Mouse (Mus musculus) midbrain, postnatal 0 days (tissue): ENCODE results near the gene Ssr1. TPM values are rescaled to one million over a fixed set of nuclear protein-coding genes. Genes with fewer than 3 reads are reported as not detected.

Experiments
- ATAC-seq: fragments of 200-750 bp; cut with Nextera tagmentation; 2 replicates; pipeline ENCODE4 v1.8.0; 2017; ENCODE audit warnings: moderate number of reproducible peaks, mild to moderate bottlenecking, moderate TSS enrichment, moderate library complexity; ENCODE audit not compliant: low FRiP score
- DNase-seq: peaks from one replicate; pipeline ENCODE4 v3.0.0-alpha.2; 2015; ENCODE audit warnings: low spot score
- H3K27ac ChIP-seq: fragments of 300-500 bp; sonication (generic); 2 replicates; pipeline ENCODE4 v1.5.1; 2014; ENCODE audit warnings: low read depth, mild to moderate bottlenecking, low read length, mixed read lengths
- H3K27me3 ChIP-seq: fragments of 300-500 bp; sonication (generic); 2 replicates; pipeline ENCODE4 v1.6.1; 2014; ENCODE audit warnings: low read length, control low read depth, mixed read lengths; ENCODE audit not compliant: insufficient read depth
- H3K36me3 ChIP-seq: fragments of 300-500 bp; sonication (generic); 2 replicates; pipeline ENCODE4 v1.6.1; 2014; ENCODE audit warnings: low read length, control low read depth, mixed read lengths; ENCODE audit not compliant: insufficient read depth
- H3K4me1 ChIP-seq: fragments of 300-500 bp; sonication (generic); 2 replicates; pipeline ENCODE4 v1.6.1; 2014; ENCODE audit warnings: mild to moderate bottlenecking, control low read depth, antibody characterized with exemption, low read length, mixed read lengths; ENCODE audit not compliant: insufficient read depth
- H3K4me2 ChIP-seq: fragments of 300-500 bp; sonication (generic); 2 replicates; pipeline ENCODE4 v1.6.1; 2014; ENCODE audit warnings: low read depth, mild to moderate bottlenecking, low read length, mixed read lengths; ENCODE audit not compliant: poor library complexity, severe bottlenecking
- H3K4me3 ChIP-seq: fragments of 300-500 bp; sonication (generic); 2 replicates; pipeline ENCODE4 v1.5.1; 2014; ENCODE audit warnings: low read depth, mild to moderate bottlenecking, low read length, moderate library complexity
- H3K9ac ChIP-seq: fragments of 300-500 bp; sonication (generic); replicated peaks from 2 replicates; pipeline ENCODE4 v1.6.1; 2014; ENCODE audit warnings: mild to moderate bottlenecking, low read length, moderate library complexity, mixed read lengths; ENCODE audit not compliant: poor library complexity, severe bottlenecking
- H3K9me3 ChIP-seq: fragments of 300-500 bp; sonication (generic); 2 replicates; pipeline ENCODE4 v1.6.1; 2016; ENCODE audit warnings: low read length, control low read depth
- CTCF ChIP-seq: IDR thresholded peaks from 2 replicates; pipeline ENCODE4 v1.5.1; 2016; ENCODE audit warnings: antibody characterized with exemption, mild to moderate bottlenecking
- WGBS: fragments of 180-500 bp; shearing (Covaris S2); extraction: QIAGEN DNeasy Blood & Tissue Kit; methylation state at CpG from one replicate; pipeline ENCODE4 v1.1.7; 2014; 5-methylcytosine and 5-hydroxymethylcytosine counted together
- polyA plus RNA-seq: library from polyadenylated mRNA; unstranded; fragments of >200 nt; fragmentation: Nextera tagmentation; extraction: Ambion mirVana; gene quantifications from 2 replicates; pipeline ENCODE4 v1.2.1, GENCODE M21; 2015
- total RNA-seq: library from RNA; depleted of rRNA; stranded (reverse); fragments of >200 nt; gene quantifications from 2 replicates; pipeline ENCODE4 v1.2.3, GENCODE M21; 2014

The Ssr1 gene
- total and polyA plus RNA-seq, 2 experiments from 2014 or later, result 32.5 to 71.0 TPM

GRCm38 (mm10) chr13:38027618-38028248, 33.7 kb upstream of the Ssr1 start:
- WGBS, result 62% methylated on average over 6 of the region's 6 CpGs
- H3K4me1 ChIP-seq, result no peaks in the 10 kb centered on the region
- no peak overlapping the region for H3K4me3 ChIP-seq
- H3K4me2 ChIP-seq, result no peak overlapping the region
- no peak overlapping the region for H3K9ac ChIP-seq
- DNase-seq (no peak), ATAC-seq (no peak)
- H3K36me3 ChIP-seq, result no peaks in the 10 kb centered on the region
- H3K27ac ChIP-seq, result no peak overlapping the region
- TF ChIP-seq CTCF, result no peak
- no peaks in the 10 kb centered on the region for H3K27me3 ChIP-seq
- no peaks in the 10 kb centered on the region for H3K9me3 ChIP-seq

GRCm38 (mm10) chr13:38025874-38026273, 31.9 kb upstream of the Ssr1 start:
- DNase-seq (no peak), ATAC-seq (no peak)
- WGBS, result 36% methylated on average over 4 of the region's 4 CpGs
- no peak overlapping the region for H3K27ac ChIP-seq
- no peaks in the 10 kb centered on the region for H3K36me3 ChIP-seq
- H3K4me2 ChIP-seq, result no peak overlapping the region
- H3K4me3 ChIP-seq, result no peak overlapping the region
- no peaks in the 10 kb centered on the region for H3K4me1 ChIP-seq
- H3K27me3 ChIP-seq, result no peaks in the 10 kb centered on the region
- H3K9ac ChIP-seq, result no peak overlapping the region
- H3K9me3 ChIP-seq, result no peaks in the 10 kb centered on the region
- TF ChIP-seq CTCF, result no peak

GRCm38 (mm10) chr13:38018791-38019190, 24.8 kb upstream of the Ssr1 start:
- ATAC-seq (no peak), DNase-seq (no peak)
- no peaks in the 10 kb centered on the region for H3K9me3 ChIP-seq
- H3K27me3 ChIP-seq, result no peaks in the 10 kb centered on the region
- H3K36me3 ChIP-seq, result no peaks in the 10 kb centered on the region
- H3K4me3 ChIP-seq, result no peak overlapping the region
- no peak for TF ChIP-seq CTCF
- WGBS, result 73% methylated on average over 3 of the region's 3 CpGs
- H3K4me1 ChIP-seq, result no peaks in the 10 kb centered on the region
- H3K27ac ChIP-seq, result no peak overlapping the region
- no peak overlapping the region for H3K9ac ChIP-seq
- H3K4me2 ChIP-seq, result no peak overlapping the region

- no peak for TF ChIP-seq CTCF
- WGBS, result 91% methylated on average over 4 of the region's 4 CpGs
Measured at GRCm38 (mm10) chr13:38015591-38015990, 21.6 kb upstream of the Ssr1 start.

GRCm38 (mm10) chr13:38012436-38012835, 18.4 kb upstream of the Ssr1 start:
- no peak for DNase-seq
- ATAC-seq, result no peak
- H3K4me1 ChIP-seq, result no peaks in the 10 kb centered on the region
- H3K9ac ChIP-seq, result no peak overlapping the region
- 83% methylated on average over 5 of the region's 5 CpGs for WGBS
- H3K36me3 ChIP-seq, result no peaks in the 10 kb centered on the region
- H3K4me2 ChIP-seq, result no peak overlapping the region
- no peaks in the 10 kb centered on the region for H3K27me3 ChIP-seq
- TF ChIP-seq CTCF, result no peak
- no peaks in the 10 kb centered on the region for H3K9me3 ChIP-seq
- H3K4me3 ChIP-seq, result no peak overlapping the region
- no peak overlapping the region for H3K27ac ChIP-seq

More at GRCm38 (mm10) chr13:38015591-38015990, 21.6 kb upstream of the Ssr1 start:
- H3K4me3 ChIP-seq, result no peak overlapping the region
- no peaks in the 10 kb centered on the region for H3K27me3 ChIP-seq
- no peak overlapping the region for H3K4me2 ChIP-seq
- no peaks in the 10 kb centered on the region for H3K4me1 ChIP-seq
- ATAC-seq (no peak), DNase-seq (no peak)
- no peak overlapping the region for H3K27ac ChIP-seq
- no peak overlapping the region for H3K9ac ChIP-seq
- H3K9me3 ChIP-seq, result no peaks in the 10 kb centered on the region
- no peaks in the 10 kb centered on the region for H3K36me3 ChIP-seq

- H3K9me3 ChIP-seq, result no peaks in the 10 kb centered on the region
- H3K4me1 ChIP-seq, result no peaks in the 10 kb centered on the region
- no peak overlapping the region for H3K27ac ChIP-seq
- no peaks in the 10 kb centered on the region for H3K36me3 ChIP-seq
- no peaks in the 10 kb centered on the region for H3K27me3 ChIP-seq
- H3K9ac ChIP-seq, result no peak overlapping the region
- ATAC-seq (no peak), DNase-seq (no peak)
- no peak overlapping the region for H3K4me2 ChIP-seq
- no peak overlapping the region for H3K4me3 ChIP-seq
- no peak for TF ChIP-seq CTCF
- WGBS, result 80% methylated on average over 5 of the region's 5 CpGs
Measured at GRCm38 (mm10) chr13:38010444-38010910, 16.5 kb upstream of the Ssr1 start.
